Mouse (Mus musculus) CD4-positive, CD25-positive, alpha-beta regulatory T cell, adult 2 months (primary cell): ENCODE data around the gene Kcna1.

Experiments
- DNase-seq: peaks from one replicate; pipeline ENCODE4 v3.0.0-alpha.2; 2012; ENCODE audit warnings: low read depth, low spot score

Kcna1 gene

GRCm38 (mm10) chr6:126599201-126599995 is 46.8 kb downstream of the Kcna1 start:
- DNase-seq: no peak

- no peak for DNase-seq
Measured at GRCm38 (mm10) chr6:126597741-126598140, 48.4 kb downstream of the Kcna1 start.

GRCm38 (mm10) chr6:126595805-126596629 is 50.2 kb downstream of the Kcna1 start:
- DNase-seq: no peak

- no peak for DNase-seq
Measured at GRCm38 (mm10) chr6:126595130-126595529, 51.1 kb downstream of the Kcna1 start.

- DNase-seq: no peak
Measured at GRCm38 (mm10) chr6:126594365-126594764, 51.8 kb downstream of the Kcna1 start.

- DNase-seq: no peak
Measured at GRCm38 (mm10) chr6:126593336-126593735, 52.8 kb downstream of the Kcna1 start.
